Mouse (Mus musculus): ENCODE measurements around the gene Rorb. TPM values are rescaled to one million over a fixed set of nuclear protein-coding genes. Genes with fewer than 3 reads are reported as not detected.

Gene Rorb
- polyA plus RNA-seq (2014; fragmentation: Illumina TruSeq; extraction: RNeasy Lipid Tissue Mini Kit (QIAGEN cat#74804); ENCODE audit: low read depth, low replicate concordance): 0.44 TPM

DNA sequence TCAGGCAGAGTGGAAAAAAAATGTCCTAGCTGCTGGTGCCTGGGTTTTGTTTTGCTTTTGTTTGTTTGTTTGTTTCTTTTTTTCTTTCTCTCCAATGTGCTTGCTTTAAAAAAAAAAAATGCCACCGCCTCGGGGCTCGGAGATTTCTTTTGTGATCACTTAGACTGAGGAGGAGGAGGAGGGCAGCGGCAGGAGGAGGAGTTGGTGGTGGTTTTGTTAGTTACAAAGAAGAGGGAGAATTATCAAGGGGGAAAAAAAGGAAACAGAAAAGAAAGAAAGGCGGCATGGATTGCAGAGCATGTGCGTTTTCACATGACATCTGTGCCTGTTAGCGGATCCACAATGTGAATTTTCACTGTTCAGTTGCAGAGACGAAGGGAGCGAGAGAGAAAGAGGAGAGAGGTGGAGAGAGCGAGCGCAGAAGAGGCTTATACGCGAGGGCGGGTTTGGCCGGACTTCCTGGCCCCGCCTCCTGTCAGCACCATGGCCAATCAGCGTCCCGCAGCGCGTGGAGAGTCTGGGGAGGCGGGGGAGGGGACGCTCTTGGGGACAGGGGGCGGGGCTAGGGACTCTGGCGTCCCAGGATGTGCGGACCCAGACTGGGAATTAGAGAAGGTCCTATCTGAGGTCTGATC, at the start of gene Rorb:
Gene Rorb (minus strand): TSS at position 404 of the 635 bp plus-strand sequence.

